Mouse (Mus musculus) gastrocnemius, postnatal 14 days (tissue): ENCODE measurements around the gene Sult4a1. TPM values are rescaled to one million over a fixed set of nuclear protein-coding genes. Genes with fewer than 3 reads are reported as not detected.

Experiments
- DNase-seq: peaks from one replicate; pipeline ENCODE4 v3.0.0; 2021; ENCODE audit warnings: mixed read lengths
- intact Hi-C: fragments of 180-260 bp; cut with DNase I; formaldehyde crosslinking; loops from one replicate; pipeline ENCODE4 v1.15.1; 2025; ENCODE audit warnings: low total_unique reads
- total RNA-seq, 2 experiments: library from RNA; stranded (reverse); gene quantifications; 2 replicates each; pipeline ENCODE4 v1.2.3; 2021

The Sult4a1 gene
- total RNA-seq, 2 experiments from 2014 or later, result 0.09 TPM; not detected in 1

GRCm38 (mm10) chr15:84056083-84056482, 49.5 kb downstream of the Sult4a1 start:
- no peak for DNase-seq
- intact Hi-C loops, result no loop called here

GRCm38 (mm10) chr15:84053859-84054258, 51.7 kb downstream of the Sult4a1 start:
- DNase-seq, result peak; percentile 69
- intact Hi-C loops, result loop anchor here (2.0 to 5.0 kb wide), 2 partner anchors 197 to 292 kb away; no protein-coding TSS in a partner anchor

GRCm38 (mm10) chr15:84053240-84053639, 52.3 kb downstream of the Sult4a1 start:
- intact Hi-C loops, result loop anchor here (5.0 kb wide), 1 partner anchor 291 kb away; no protein-coding TSS in a partner anchor
- no peak for DNase-seq

GRCm38 (mm10) chr15:84052390-84052789, 53.2 kb downstream of the Sult4a1 start:
- DNase-seq, result no peak
- intact Hi-C loops, result loop anchor here (5.0 kb wide), 1 partner anchor 290 kb away; no protein-coding TSS in a partner anchor

GRCm38 (mm10) chr15:84049570-84049969, 56.0 kb downstream of the Sult4a1 start:
- intact Hi-C loops, result loop anchor here (5.0 kb wide), 1 partner anchor 37 kb away; no protein-coding TSS in a partner anchor
- peak; percentile 25 for DNase-seq

- DNase-seq, result no peak
- intact Hi-C loops, result loop anchor here (5.0 kb wide), 1 partner anchor 33 kb away; no protein-coding TSS in a partner anchor
These were observed 60.0 kb downstream of the Sult4a1 start for GRCm38 (mm10) chr15:84045562-84045961.

- no peak for DNase-seq
These were observed 68.5 kb downstream of the Sult4a1 start for GRCm38 (mm10) chr15:84037067-84037466.

More at GRCm38 (mm10) chr15:84037067-84037466, 68.5 kb downstream of the Sult4a1 start:
- intact Hi-C loops, result no loop called here

Other genes with a start within 250 kb of the Sult4a1 start
- gene Efcab6, start 40.4 kb downstream of the Sult4a1 start, total RNA-seq, result 1 to 10 TPM; 2.7 to 4.0 TPM
- not detected for gene Pnpla5, start 17.4 kb upstream of the Sult4a1 start, total RNA-seq
- 10 to 100 TPM in 1 of 2 experiments, 1 to 10 TPM in 1; 3.1 to 10.6 TPM for gene Pnpla3, start 62.1 kb upstream of the Sult4a1 start, total RNA-seq
- gene Samm50, start 86.5 kb upstream of the Sult4a1 start, total RNA-seq, result 100 to 1,000 TPM; 178 to 203 TPM
- 10 to 100 TPM; 54.4 to 64.5 TPM for gene Parvb, start 126.3 kb upstream of the Sult4a1 start, total RNA-seq
- gene Parvg, start 218.3 kb upstream of the Sult4a1 start, total RNA-seq, result 1 to 10 TPM; 1.2 to 1.5 TPM